Mouse (Mus musculus): ENCODE measurements around the gene Gm4858. TPM values are rescaled to one million over a fixed set of nuclear protein-coding genes. Genes with fewer than 3 reads are reported as not detected.
"Not testable (repeated sequence)": the region's sequence is repeated elsewhere in the genome, so short reads cannot be mapped to it uniquely, and the experiment has no call there.

Gene Gm4858
- polyA plus RNA-seq (2014; fragmentation: Nextera tagmentation; extraction: Ambion mirVana) = not detected in 2 replicates

DNA sequence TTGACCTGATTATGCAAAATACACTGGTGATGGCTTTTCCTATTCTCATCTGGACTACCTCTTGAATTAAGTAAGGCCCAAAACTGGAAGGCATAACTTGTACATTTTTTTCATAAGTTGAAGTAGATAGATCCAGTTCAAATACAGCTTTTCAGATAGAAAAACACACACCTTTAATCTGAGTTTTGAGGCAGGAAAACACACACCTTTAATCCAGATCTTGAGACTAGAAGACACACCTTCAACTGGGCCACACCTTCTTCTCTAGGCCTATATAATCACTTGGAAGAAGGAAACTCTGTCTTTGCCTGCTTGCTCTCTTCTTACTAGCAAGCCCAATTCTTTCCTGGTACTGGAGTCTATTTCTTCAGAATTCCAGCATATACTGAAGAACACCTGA, at the start of gene Gm4858:
TSS of gene Gm4858 (plus strand) at position 301 of the 400 bp plus-strand sequence.
- not testable (repeated sequence) for H3K9ac ChIP-seq (replicated peaks; ENCODE audit: low read depth, low read length); ATAC-seq (ENCODE audit: insufficient number of reproducible peaks, insufficient read depth, low FRiP score, low read depth); H3K27ac ChIP-seq (ENCODE audit: low read length)

DNA sequence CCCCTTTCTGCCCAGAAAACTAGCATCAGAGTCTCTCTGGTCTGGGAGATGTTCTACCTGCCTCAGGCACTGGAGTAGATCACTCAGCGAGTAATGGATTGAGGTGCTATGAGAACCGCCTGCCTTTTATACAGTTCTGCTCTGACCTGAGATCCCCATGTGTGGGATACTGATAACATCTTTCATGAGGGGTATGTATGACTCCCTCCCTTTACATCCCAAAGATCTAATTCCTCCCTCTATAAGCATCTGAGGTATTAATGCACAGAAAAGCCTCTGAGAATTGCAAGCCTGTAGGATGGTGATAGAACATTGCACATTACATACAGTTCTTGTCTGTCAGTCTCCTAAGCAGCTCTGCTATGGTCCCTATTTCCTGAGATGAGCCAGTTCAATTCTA, 49.7 kb upstream of the Gm4858 start, which contains the start of gene Lce1m:
TSS of gene Lce1m (minus strand) at position 101 of the 400 bp plus-strand sequence.
- Histone ChIP-seq H3K4me1 (ENCODE audit: control insufficient read depth, insufficient read depth, low read length) (no peaks in the 10 kb centered on the region), H3K9me3 (ENCODE audit: control insufficient read depth, low read depth, low read length) (no peaks in the 10 kb centered on the region), H3K36me3 (ENCODE audit: control insufficient read depth, insufficient read depth, low read length) (no peaks in the 10 kb centered on the region), H3K27me3 (ENCODE audit: control insufficient read depth, insufficient read depth, low read length) (no peaks in the 10 kb centered on the region), H3K27ac (ENCODE audit: low read length) (no peak within 1 kb of the TSS), H3K9ac (replicated peaks; ENCODE audit: low read depth, low read length) (no peak within 1 kb of the TSS), H3K4me3 (ENCODE audit: low read depth, low read length) (no peak within 1 kb of the TSS), H3K4me2 (replicated peaks; ENCODE audit: low read depth, low read length) (no peak within 1 kb of the TSS)
- 93% methylated on average over 2 of the region's 2 CpGs for WGBS
- no peak for ATAC-seq (ENCODE audit: insufficient number of reproducible peaks, insufficient read depth, low FRiP score, low read depth)

More for the DNA sequence above, at the start of gene Gm4858:
- H3K36me3 ChIP-seq (ENCODE audit: control insufficient read depth, insufficient read depth, low read length); H3K4me3 ChIP-seq (ENCODE audit: low read depth, low read length); H3K4me2 ChIP-seq (replicated peaks; ENCODE audit: low read depth, low read length); H3K27me3 ChIP-seq (ENCODE audit: control insufficient read depth, insufficient read depth, low read length); H3K4me1 ChIP-seq (ENCODE audit: control insufficient read depth, insufficient read depth, low read length); H3K9me3 ChIP-seq (ENCODE audit: control insufficient read depth, low read depth, low read length): not testable (repeated sequence)

DNA sequence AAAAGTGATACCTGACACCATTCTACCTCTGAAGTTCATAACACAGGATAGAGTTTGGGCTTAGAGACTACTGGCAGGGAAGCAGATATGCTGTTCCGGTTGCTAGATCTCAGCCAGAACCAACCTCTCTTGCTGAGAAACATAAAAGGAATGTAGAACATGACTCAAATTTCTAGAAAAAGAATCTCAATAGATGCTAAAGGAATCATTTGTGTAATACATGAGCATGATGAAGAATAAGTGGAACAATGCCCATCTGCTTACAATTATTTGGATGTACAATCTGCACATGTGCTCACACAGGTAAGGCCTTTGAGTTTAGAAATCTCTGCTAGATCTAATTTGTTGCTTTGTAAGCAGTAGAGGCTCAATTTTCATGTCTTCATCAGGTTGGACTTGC, 47.5 kb upstream of the Gm4858 start:
- no peaks in the 10 kb centered on the region for H3K27me3 ChIP-seq (ENCODE audit: control insufficient read depth, insufficient read depth, low read length)
- H3K36me3 ChIP-seq (ENCODE audit: control insufficient read depth, insufficient read depth, low read length) = no peaks in the 10 kb centered on the region
- no peak for ATAC-seq (ENCODE audit: insufficient number of reproducible peaks, insufficient read depth, low FRiP score, low read depth)
- H3K9me3 ChIP-seq (ENCODE audit: control insufficient read depth, low read depth, low read length) = no peaks in the 10 kb centered on the region
- WGBS = 93% methylated on average over 1 of the region's 1 CpGs
- no peaks in the 10 kb centered on the region for H3K4me1 ChIP-seq (ENCODE audit: control insufficient read depth, insufficient read depth, low read length)
- H3K27ac ChIP-seq (ENCODE audit: low read length) = no peak overlapping the region
- no peak overlapping the region for H3K4me2 ChIP-seq (replicated peaks; ENCODE audit: low read depth, low read length)
- no peak overlapping the region for H3K4me3 ChIP-seq (ENCODE audit: low read depth, low read length)
- no peak overlapping the region for H3K9ac ChIP-seq (replicated peaks; ENCODE audit: low read depth, low read length)

DNA sequence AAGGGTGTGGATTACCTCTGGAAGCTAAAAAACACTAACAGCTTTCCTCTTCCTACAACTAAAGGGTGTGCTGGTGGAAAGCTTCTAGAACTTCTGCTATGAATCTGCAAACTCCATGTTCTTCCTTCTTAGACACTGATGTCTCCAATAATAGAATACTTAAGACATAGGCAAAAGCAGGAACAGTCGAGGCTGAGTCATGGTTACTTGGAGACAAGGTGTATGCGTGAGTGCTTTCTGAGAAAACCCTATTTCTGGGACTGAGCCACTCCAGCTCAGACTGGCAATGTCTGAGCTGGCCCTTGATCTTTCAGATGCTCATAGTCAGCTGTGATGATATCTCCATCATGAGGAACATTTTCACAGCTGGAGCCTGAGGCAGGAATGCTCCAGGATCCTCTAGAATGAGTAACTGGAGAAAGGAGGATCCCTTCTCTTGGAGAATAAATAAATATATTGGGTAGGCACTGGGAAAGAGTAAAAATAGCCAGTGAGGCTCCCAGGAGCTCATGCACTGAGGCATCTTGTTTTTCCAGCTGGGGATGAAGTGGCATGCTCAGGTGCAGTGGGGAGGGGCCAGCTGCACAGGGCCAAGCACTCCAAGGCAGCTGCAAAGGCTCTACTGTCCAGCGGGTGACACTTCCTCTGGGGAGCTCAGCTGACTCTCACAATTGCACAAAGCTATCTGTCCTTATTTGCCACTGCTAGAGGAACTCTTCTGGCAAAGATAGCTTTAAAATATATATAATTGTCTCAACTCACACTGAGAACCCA, 45.0 kb upstream of the Gm4858 start:
- no peaks in the 10 kb centered on the region for H3K4me1 ChIP-seq (ENCODE audit: control insufficient read depth, insufficient read depth, low read length)
- no peak for ATAC-seq (ENCODE audit: insufficient number of reproducible peaks, insufficient read depth, low FRiP score, low read depth)
- no peak overlapping the region for H3K9ac ChIP-seq (replicated peaks; ENCODE audit: low read depth, low read length)
- 84% methylated on average over 3 of the region's 3 CpGs for whole genome bisulfite sequencing
- H3K9me3 ChIP-seq (ENCODE audit: control insufficient read depth, low read depth, low read length) = no peaks in the 10 kb centered on the region
- H3K4me2 ChIP-seq (replicated peaks; ENCODE audit: low read depth, low read length) = no peak overlapping the region
- H3K4me3 ChIP-seq (ENCODE audit: low read depth, low read length) = no peak overlapping the region
- no peaks in the 10 kb centered on the region for H3K36me3 ChIP-seq (ENCODE audit: control insufficient read depth, insufficient read depth, low read length)
- no peaks in the 10 kb centered on the region for H3K27me3 ChIP-seq (ENCODE audit: control insufficient read depth, insufficient read depth, low read length)
- H3K27ac ChIP-seq (ENCODE audit: low read length) = no peak overlapping the region

DNA sequence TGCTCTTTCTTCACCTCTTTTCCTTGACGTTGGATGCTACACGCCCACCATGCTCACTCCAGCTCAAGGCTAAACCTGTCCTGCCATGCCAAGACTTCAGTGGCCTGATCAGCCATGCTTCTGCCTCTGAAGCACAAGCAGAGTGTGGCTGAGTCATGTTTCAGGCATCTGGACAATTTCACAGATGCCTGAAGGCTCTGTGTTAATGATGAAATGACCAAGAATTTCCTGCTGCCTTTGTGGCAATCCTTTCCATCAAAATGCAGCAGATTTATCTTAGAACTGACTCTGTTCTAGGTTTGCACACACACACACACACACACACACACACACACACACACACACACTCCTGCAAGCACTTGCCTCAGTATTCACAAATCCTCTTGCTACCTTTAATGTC, 43.1 kb upstream of the Gm4858 start:
- WGBS = 58% methylated on average over 2 of the region's 2 CpGs
- H3K9me3 ChIP-seq (ENCODE audit: control insufficient read depth, low read depth, low read length) = no peaks in the 10 kb centered on the region

DNA sequence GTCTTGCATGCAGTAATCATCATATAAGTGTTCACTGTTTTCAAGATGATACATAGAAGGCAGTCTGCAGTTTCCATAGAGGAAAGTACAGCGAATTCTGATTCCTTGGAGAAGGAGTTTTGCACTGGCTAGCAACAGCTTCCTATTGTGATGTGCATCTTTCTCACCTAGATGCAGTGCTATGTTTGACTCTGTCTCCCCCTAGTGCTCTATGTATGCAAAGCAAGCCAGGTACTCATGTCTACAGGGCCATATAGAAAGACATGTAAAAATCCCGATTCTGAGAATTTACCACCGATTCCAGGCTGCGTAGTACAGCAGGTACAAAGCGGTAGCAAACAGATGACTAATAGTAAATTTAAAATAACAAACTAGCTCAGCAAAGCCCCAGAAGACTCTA, 37.2 kb upstream of the Gm4858 start:
- H3K36me3 ChIP-seq (ENCODE audit: control insufficient read depth, insufficient read depth, low read length) = no peaks in the 10 kb centered on the region
- H3K9me3 ChIP-seq (ENCODE audit: control insufficient read depth, low read depth, low read length) = no peaks in the 10 kb centered on the region
- H3K4me3 ChIP-seq (ENCODE audit: low read depth, low read length) = no peak overlapping the region
- H3K27me3 ChIP-seq (ENCODE audit: control insufficient read depth, insufficient read depth, low read length) = no peaks in the 10 kb centered on the region
- H3K27ac ChIP-seq (ENCODE audit: low read length) = no peak overlapping the region
- H3K4me2 ChIP-seq (replicated peaks; ENCODE audit: low read depth, low read length) = no peak overlapping the region
- H3K4me1 ChIP-seq (ENCODE audit: control insufficient read depth, insufficient read depth, low read length) = no peaks in the 10 kb centered on the region
- WGBS = 47% methylated on average over 5 of the region's 5 CpGs
- ATAC-seq (ENCODE audit: insufficient number of reproducible peaks, insufficient read depth, low FRiP score, low read depth) = peak; percentile 72; the same call in 1 of the 2 replicates
- H3K9ac ChIP-seq (replicated peaks; ENCODE audit: low read depth, low read length) = no peak overlapping the region

More for the DNA sequence above, 43.1 kb upstream of the Gm4858 start:
- H3K4me3 ChIP-seq (ENCODE audit: low read depth, low read length) = no peak overlapping the region
- H3K9ac ChIP-seq (replicated peaks; ENCODE audit: low read depth, low read length) = no peak overlapping the region
- H3K4me1 ChIP-seq (ENCODE audit: control insufficient read depth, insufficient read depth, low read length) = no peaks in the 10 kb centered on the region
- H3K4me2 ChIP-seq (replicated peaks; ENCODE audit: low read depth, low read length) = no peak overlapping the region
- no peak for ATAC-seq (ENCODE audit: insufficient number of reproducible peaks, insufficient read depth, low FRiP score, low read depth)
- H3K27ac ChIP-seq (ENCODE audit: low read length) = no peak overlapping the region
- no peaks in the 10 kb centered on the region for H3K27me3 ChIP-seq (ENCODE audit: control insufficient read depth, insufficient read depth, low read length)
- no peaks in the 10 kb centered on the region for H3K36me3 ChIP-seq (ENCODE audit: control insufficient read depth, insufficient read depth, low read length)

DNA sequence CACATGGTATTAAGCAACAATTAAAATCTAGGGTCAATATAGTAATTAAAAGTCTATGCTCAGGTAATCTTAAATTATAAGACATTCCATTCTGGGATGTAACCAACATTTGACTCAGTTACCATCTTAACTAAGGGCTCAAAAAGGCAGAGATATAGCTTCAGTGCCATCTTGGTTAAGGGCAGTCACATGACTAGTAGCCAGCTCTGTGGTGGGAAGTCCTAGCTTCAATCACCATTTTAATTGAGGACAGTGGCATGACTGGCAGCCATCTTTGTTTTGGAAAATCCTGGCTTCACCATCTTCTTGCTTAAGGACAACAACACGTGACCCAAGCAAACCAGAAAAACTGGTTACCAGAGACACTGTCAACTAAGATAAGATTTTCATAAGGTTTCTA, 18.4 kb upstream of the Gm4858 start:
- Histone ChIP-seq H3K27me3 (ENCODE audit: control insufficient read depth, insufficient read depth, low read length) (no peaks in the 10 kb centered on the region), H3K36me3 (ENCODE audit: control insufficient read depth, insufficient read depth, low read length) (no peaks in the 10 kb centered on the region), H3K27ac (ENCODE audit: low read length) (no peak overlapping the region), H3K9ac (replicated peaks; ENCODE audit: low read depth, low read length) (no peak overlapping the region), H3K4me3 (ENCODE audit: low read depth, low read length) (no peak overlapping the region), H3K4me2 (replicated peaks; ENCODE audit: low read depth, low read length) (no peak overlapping the region), H3K4me1 (ENCODE audit: control insufficient read depth, insufficient read depth, low read length) (no peaks in the 10 kb centered on the region), H3K9me3 (ENCODE audit: control insufficient read depth, low read depth, low read length) (no peaks in the 10 kb centered on the region)
- ATAC-seq (ENCODE audit: insufficient number of reproducible peaks, insufficient read depth, low FRiP score, low read depth) = no peak
- WGBS = 88% methylated on average over 1 of the region's 1 CpGs

DNA sequence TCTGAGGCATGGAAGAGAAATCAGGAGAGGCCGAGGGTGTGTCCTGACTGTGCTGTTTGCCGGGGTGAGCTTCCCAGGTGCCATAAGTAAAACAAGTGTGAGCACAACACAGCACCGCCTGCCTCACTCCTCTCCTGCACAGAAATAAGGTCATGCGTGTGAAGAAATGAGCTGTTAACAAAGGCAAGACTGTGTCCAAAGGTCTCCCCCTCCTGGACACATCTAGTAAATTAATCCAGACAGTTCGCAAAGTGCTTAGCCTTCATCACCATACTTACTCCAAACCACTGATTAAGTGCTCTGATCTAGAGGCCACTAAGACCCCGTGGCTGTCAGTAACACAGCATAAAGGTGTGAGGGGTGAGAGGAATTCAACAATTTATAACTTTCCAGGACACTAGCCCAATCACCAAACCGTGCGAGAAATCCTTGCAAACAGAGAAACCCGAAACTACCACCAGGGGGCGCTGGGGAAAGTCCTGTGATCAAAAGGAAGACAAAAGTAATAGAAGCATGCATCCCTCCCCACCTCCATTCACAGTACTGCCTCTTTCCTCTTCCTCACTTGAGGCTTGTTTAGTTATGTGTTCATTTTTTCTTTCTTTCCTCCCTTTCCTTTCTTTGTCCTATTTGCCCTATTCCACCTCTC, 15.7 kb upstream of the Gm4858 start:
- no peak overlapping the region for H3K27ac ChIP-seq (ENCODE audit: low read length)
- whole genome bisulfite sequencing = 50% methylated on average over 10 of the region's 10 CpGs
- H3K4me1 ChIP-seq (ENCODE audit: control insufficient read depth, insufficient read depth, low read length) = no peaks in the 10 kb centered on the region
- no peaks in the 10 kb centered on the region for H3K9me3 ChIP-seq (ENCODE audit: control insufficient read depth, low read depth, low read length)
- H3K27me3 ChIP-seq (ENCODE audit: control insufficient read depth, insufficient read depth, low read length) = no peaks in the 10 kb centered on the region
- H3K36me3 ChIP-seq (ENCODE audit: control insufficient read depth, insufficient read depth, low read length) = no peaks in the 10 kb centered on the region
- no peak for ATAC-seq (ENCODE audit: insufficient number of reproducible peaks, insufficient read depth, low FRiP score, low read depth)
- H3K9ac ChIP-seq (replicated peaks; ENCODE audit: low read depth, low read length) = no peak overlapping the region
- H3K4me3 ChIP-seq (ENCODE audit: low read depth, low read length) = no peak overlapping the region
- H3K4me2 ChIP-seq (replicated peaks; ENCODE audit: low read depth, low read length) = no peak overlapping the region

Data from stomach, embryonic 14.5 days (tissue).